Mouse (Mus musculus) ES-Bruce4 (cell line): ENCODE data around the gene Wdr25. TPM values are rescaled to one million over a fixed set of nuclear protein-coding genes. Genes with fewer than 3 reads are reported as not detected.

Experiments used
- H3K27ac ChIP-seq: 2 replicates; pipeline ENCODE4 v1.5.1; 2012; ENCODE audit warnings: low read length, inconsistent platforms; ENCODE audit not compliant: insufficient read depth
- H3K27me3 ChIP-seq: 2 replicates; pipeline ENCODE4 v1.6.1; 2012; ENCODE audit warnings: mild to moderate bottlenecking, low read length, inconsistent platforms; ENCODE audit not compliant: control insufficient read depth, poor library complexity, insufficient read depth, severe bottlenecking
- H3K36me3 ChIP-seq: 2 replicates; pipeline ENCODE4 v1.6.1; 2012; ENCODE audit warnings: inconsistent platforms, mild to moderate bottlenecking, low read length, moderate library complexity; ENCODE audit not compliant: control insufficient read depth, poor library complexity, insufficient read depth, severe bottlenecking
- H3K4me1 ChIP-seq: one replicate; pipeline ENCODE4 v1.8.1; 2011; ENCODE audit warnings: low read length; ENCODE audit not compliant: control insufficient read depth, insufficient read depth
- H3K4me3 ChIP-seq: 2 replicates; pipeline ENCODE4 v1.5.1; 2011; ENCODE audit warnings: low read depth, mild to moderate bottlenecking, low read length
- H3K9ac ChIP-seq: 2 replicates; pipeline ENCODE4 v1.6.1; 2012; ENCODE audit warnings: low read depth, mild to moderate bottlenecking, inconsistent platforms; ENCODE audit not compliant: poor library complexity, severe bottlenecking
- H3K9me3 ChIP-seq: replicated peaks from 2 replicates; pipeline ENCODE4 v1.6.1; 2012; ENCODE audit warnings: mild to moderate bottlenecking, low read length, inconsistent platforms; ENCODE audit not compliant: control insufficient read depth, poor library complexity, insufficient read depth, severe bottlenecking
- CTCF ChIP-seq: IDR thresholded peaks from one replicate; pipeline ENCODE4 v1.8.1; 2011; ENCODE audit warnings: low read depth, low read length
- EP300 ChIP-seq: IDR thresholded peaks from 2 replicates; pipeline ENCODE4 v1.6.1; 2011; ENCODE audit warnings: low read depth, low read length; ENCODE audit not compliant: insufficient read depth
- POLR2A ChIP-seq: IDR thresholded peaks from one replicate; pipeline ENCODE4 v1.8.1; 2011; ENCODE audit warnings: low read length; ENCODE audit not compliant: insufficient read depth
- polyA plus RNA-seq: library from polyadenylated mRNA; stranded (reverse); fragments of >200 nt; gene quantifications from 2 replicates; pipeline ENCODE4 v1.2.4, GENCODE M21; 2011; ENCODE audit warnings: low read depth; ENCODE audit not compliant: missing spikeins, insufficient read depth, insufficient read length

Gene Wdr25
- polyA plus RNA-seq, 1 experiment: 12.7 TPM

DNA sequence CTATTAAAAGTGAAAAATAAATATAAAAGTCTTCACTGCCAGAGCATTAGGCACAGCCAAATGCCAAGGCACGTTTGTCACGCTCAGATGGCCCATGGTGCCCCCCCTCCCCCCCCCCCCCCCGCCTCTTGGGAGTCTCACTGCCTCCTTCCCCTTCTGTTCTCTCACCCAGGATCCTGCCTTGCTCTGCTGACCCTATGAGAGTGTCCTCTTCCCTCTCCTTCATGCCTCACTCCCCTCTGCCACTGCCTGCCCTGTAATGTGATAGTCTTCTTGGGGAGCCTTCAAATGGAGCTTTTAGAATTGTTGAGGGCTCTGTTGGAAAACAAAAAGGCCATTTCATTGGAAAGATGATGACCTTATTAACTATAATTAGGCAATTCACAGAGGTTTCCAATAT lies 38.7 kb downstream of the Wdr25 start:
- no peak for TF ChIP-seq POLR2A
- TF ChIP-seq CTCF: no peak
- no peak for TF ChIP-seq EP300
- H3K4me3 ChIP-seq: no peak overlapping the region
- H3K27ac ChIP-seq: no peak overlapping the region

DNA sequence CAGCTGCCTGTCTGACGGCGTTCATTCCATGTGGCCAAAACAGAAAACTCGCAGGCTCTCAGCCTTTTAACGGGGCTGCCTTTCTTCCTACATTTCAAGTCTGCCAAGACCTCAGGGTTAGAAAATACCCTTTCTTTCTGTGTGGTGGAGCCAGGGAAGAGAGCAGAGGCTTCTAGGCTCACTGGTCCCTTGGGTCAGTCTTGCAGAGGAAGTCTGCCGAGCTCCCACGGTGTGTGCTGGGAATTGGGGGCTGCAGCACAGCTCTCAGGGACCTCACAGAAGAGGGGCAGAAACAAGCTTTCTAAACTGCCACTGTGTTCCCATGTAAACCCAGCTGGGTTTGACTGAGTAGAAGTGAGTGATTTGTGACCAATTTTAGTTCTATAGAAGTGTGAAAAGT lies 40.8 kb downstream of the Wdr25 start:
- TF ChIP-seq POLR2A (no peak), CTCF (no peak), EP300 (no peak)
- Histone ChIP-seq H3K36me3 (no peaks in the 10 kb centered on the region), H3K4me3 (no peak overlapping the region), H3K27me3 (no peaks in the 10 kb centered on the region), H3K27ac (no peak overlapping the region), H3K4me1 (no peaks in the 10 kb centered on the region), H3K9ac (no peak overlapping the region), H3K9me3 (no peaks in the 10 kb centered on the region)

More for the DNA sequence above, 38.7 kb downstream of the Wdr25 start:
- Histone ChIP-seq H3K9me3 (no peaks in the 10 kb centered on the region), H3K27me3 (no peaks in the 10 kb centered on the region), H3K4me1 (no peaks in the 10 kb centered on the region), H3K36me3 (no peaks in the 10 kb centered on the region), H3K9ac (no peak overlapping the region)

DNA sequence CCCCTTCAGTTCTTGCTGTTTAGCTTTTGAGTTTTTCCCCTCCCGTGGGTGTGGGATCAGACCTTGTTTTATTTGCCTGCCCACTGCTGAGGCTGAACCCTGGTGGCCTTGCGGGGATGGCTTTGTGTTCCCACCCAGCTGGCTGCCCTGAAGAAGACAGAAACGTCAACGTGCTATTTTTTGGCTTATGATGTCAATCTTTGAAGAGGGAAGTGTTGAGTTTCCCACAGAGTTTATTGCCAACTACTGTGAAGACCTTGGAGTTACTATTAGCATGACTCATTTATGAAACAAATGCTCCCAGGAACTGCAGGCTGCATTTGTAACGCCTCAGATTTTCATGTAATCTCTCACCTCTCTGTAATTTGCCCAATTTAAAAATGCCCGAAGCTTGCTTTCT lies 43.4 kb downstream of the Wdr25 start:
- Histone ChIP-seq H3K4me1 (no peaks in the 10 kb centered on the region), H3K36me3 (no peaks in the 10 kb centered on the region), H3K9me3 (no peaks in the 10 kb centered on the region), H3K4me3 (no peak overlapping the region), H3K9ac (no peak overlapping the region), H3K27me3 (no peaks in the 10 kb centered on the region), H3K27ac (no peak overlapping the region)
- TF ChIP-seq CTCF: no peak
- no peak for TF ChIP-seq POLR2A
- TF ChIP-seq EP300: no peak

DNA sequence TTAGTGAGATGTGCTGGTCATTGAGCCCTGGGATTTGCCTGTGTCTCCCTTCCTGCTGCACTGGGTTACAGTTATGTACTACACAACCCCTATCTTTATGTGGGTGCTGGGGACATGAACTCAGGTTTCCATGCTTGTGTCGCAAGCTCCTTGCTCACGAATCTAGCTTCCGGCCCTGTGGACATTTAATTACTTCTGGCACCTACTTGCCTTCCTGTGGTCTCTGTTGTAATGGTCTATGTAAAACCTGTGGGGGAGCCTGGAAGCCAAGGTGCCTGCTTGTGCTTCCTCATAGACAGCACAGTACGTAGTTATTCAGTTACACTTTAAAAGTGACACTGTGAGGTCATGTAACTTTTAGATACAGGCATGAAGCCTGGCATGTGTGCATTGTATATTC lies 44.1 kb downstream of the Wdr25 start:
- no peaks in the 10 kb centered on the region for H3K27me3 ChIP-seq
- H3K27ac ChIP-seq: no peak overlapping the region
- H3K36me3 ChIP-seq: no peaks in the 10 kb centered on the region
- TF ChIP-seq EP300 (no peak), POLR2A (no peak), CTCF (no peak)
- no peak overlapping the region for H3K9ac ChIP-seq
- no peaks in the 10 kb centered on the region for H3K4me1 ChIP-seq
- no peak overlapping the region for H3K4me3 ChIP-seq
- H3K9me3 ChIP-seq: no peaks in the 10 kb centered on the region

DNA sequence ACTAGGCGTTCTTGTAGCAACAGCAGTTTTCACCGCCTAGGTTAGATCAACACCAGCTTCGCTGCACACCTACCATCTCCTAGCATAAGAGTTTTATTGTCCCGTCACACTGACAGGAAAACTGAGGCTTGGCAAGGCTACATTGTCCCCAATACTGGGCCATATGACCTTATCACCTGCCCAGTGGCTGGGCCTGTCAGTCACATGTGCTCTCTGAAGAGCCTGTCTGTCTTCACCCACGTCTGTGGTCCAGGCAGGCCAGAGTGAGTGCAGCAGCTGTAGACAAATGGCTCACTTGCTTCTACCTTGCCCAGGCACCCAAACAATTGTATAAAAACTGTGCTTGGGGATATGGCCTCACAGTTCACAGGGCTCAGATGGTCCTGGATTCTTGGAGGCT lies 45.4 kb downstream of the Wdr25 start:
- H3K4me3 ChIP-seq: no peak overlapping the region
- no peaks in the 10 kb centered on the region for H3K36me3 ChIP-seq
- H3K4me1 ChIP-seq: no peaks in the 10 kb centered on the region
- no peak overlapping the region for H3K9ac ChIP-seq
- H3K9me3 ChIP-seq: no peaks in the 10 kb centered on the region
- no peak overlapping the region for H3K27ac ChIP-seq
- no peak for TF ChIP-seq EP300
- no peak for TF ChIP-seq POLR2A
- no peak for TF ChIP-seq CTCF
- H3K27me3 ChIP-seq: no peaks in the 10 kb centered on the region

DNA sequence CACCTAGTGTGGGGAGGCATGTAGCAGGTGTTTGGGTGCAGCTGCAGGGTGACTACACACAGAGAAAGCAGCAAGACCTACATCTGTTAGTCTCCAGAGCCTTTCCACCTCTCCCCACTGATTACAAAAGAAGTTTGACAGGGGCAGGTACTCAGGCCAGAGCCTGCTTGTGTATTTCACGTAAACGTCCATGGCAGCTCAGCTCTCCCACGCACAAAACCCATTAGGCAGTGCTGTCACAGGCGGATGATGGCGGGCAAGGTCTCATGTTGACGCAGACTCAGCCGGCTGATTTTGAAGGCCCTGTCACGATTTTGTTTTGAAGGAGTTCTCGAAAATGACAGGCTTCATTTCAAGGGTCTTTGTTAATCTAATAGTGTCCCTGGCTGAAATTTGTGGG lies 45.9 kb downstream of the Wdr25 start:
- Histone ChIP-seq H3K27me3 (no peaks in the 10 kb centered on the region), H3K4me1 (no peaks in the 10 kb centered on the region), H3K27ac (no peak overlapping the region), H3K9ac (no peak overlapping the region), H3K4me3 (no peak overlapping the region), H3K36me3 (no peaks in the 10 kb centered on the region), H3K9me3 (no peaks in the 10 kb centered on the region)
- TF ChIP-seq POLR2A: no peak
- TF ChIP-seq CTCF: no peak
- TF ChIP-seq EP300: no peak
